In genomic region chr2:51007409-51008250, GRCm38 (mm10) we compare ENCODE assay signal across 25 mouse cellular contexts.
DNase-seq lines count a peak whose midpoint lies in the region; ATAC-seq and TF ChIP-seq lines count a peak whose summit lies in the region.
"Had no signal": no experiment of that assay in that cellular context is flagged by ENCODE, and none has a peak within 500 bp of the region (broad histone marks: within the 10 kb centered on the region; RNA-seq: fewer than 3 reads in every experiment).

No protein-coding gene starts in this region.

- H3K9me3 ChIP-seq in hindbrain, embryonic 12.5 days (replicated peaks), result no peaks in the 10 kb centered on the region
- no peaks in the 10 kb centered on the region for H3K9me3 ChIP-seq in hindbrain, embryonic 13.5 days
- no peaks in the 10 kb centered on the region for H3K9me3 ChIP-seq in ES-E14 (ENCODE audit: control insufficient read depth, insufficient read depth, low read depth, low read length)
- H3K9me3 ChIP-seq: embryonic facial prominence, embryonic 13.5 days; heart, embryonic 10.5 days; limb, embryonic 12.5 days; liver, embryonic 12.5 days; lung, embryonic 15.5 days had no signal

- 50% methylated on average over 11 of the region's 11 CpGs for WGBS in hindbrain, embryonic 12.5 days
- 37% methylated on average over 11 of the region's 11 CpGs for WGBS in hindbrain, embryonic 13.5 days

- no peak for TF ChIP-seq CTCF in brain, embryonic 14.5 days (IDR thresholded peaks at IDR 0.05; ENCODE audit: borderline replicate concordance, extremely low read depth, insufficient read depth, insufficient read length)

- no peaks in the 10 kb centered on the region for H3K27me3 ChIP-seq in hindbrain, embryonic 12.5 days
- H3K27me3 ChIP-seq in hindbrain, embryonic 13.5 days, result no peaks in the 10 kb centered on the region
- H3K27me3 ChIP-seq: CH12.LX; embryonic facial prominence, embryonic 13.5 days; limb, embryonic 12.5 days; liver, embryonic 12.5 days; lung, embryonic 15.5 days had no signal

- in situ Hi-C loops in ES-E14 (cut with MboI; ENCODE audit: low sequenced_read_pairs in 2 of 2, unreplicated experiment in 2 of 2), result no loop called here

- DNase-seq in embryo, embryonic 10 days (ENCODE audit: low spot score), result peak; percentile 26
- no peak for DNase-seq in embryo, embryonic 9.5 days (ENCODE audit: extremely low spot score)
- peak; percentile 42 for DNase-seq in ES-E14 (ENCODE audit: low read depth, low spot score)
- peak; percentile 67 for DNase-seq in brain, embryonic 14.5 days (ENCODE audit: low read depth)
- DNase-seq in thymus, postnatal 25 days, result no peak
- no peak for DNase-seq in heart, postnatal 25 days (ENCODE audit: low spot score)
- DNase-seq: cerebellum, adult 18-20 months; cerebellum, postnatal 36 days; gastrocnemius, postnatal 25 days; heart, postnatal 10 days; kidney, adult 11 months; lung, postnatal 4 days; right cerebral cortex, postnatal 14 days; spleen, adult 18-20 months; thymus, postnatal 36 days had no signal

- no peak overlapping the region for H3K4me3 ChIP-seq in hindbrain, embryonic 12.5 days
- no peak overlapping the region for H3K4me3 ChIP-seq in hindbrain, embryonic 13.5 days
- H3K4me3 ChIP-seq in ES-E14 (ENCODE audit: insufficient read depth in 1 of 2, low read depth in 1 of 2, low read length in 2 of 2, poor library complexity in 1 of 2, severe bottlenecking in 1 of 2), result no peak overlapping the region
- H3K4me3 ChIP-seq: embryonic facial prominence, embryonic 13.5 days; heart, embryonic 10.5 days; limb, embryonic 12.5 days; liver, embryonic 12.5 days; lung, embryonic 15.5 days had no signal

- peak overlapping the region; percentile 13; the same call in 1 of the 2 replicates for H3K27ac ChIP-seq in hindbrain, embryonic 12.5 days
- H3K27ac ChIP-seq in hindbrain, embryonic 13.5 days, result no peak overlapping the region
- H3K27ac ChIP-seq in ES-E14 (ENCODE audit: insufficient read depth, low read depth, low read length, poor library complexity, severe bottlenecking), result no peak overlapping the region; the same call in 1 of the 2 replicates
- H3K27ac ChIP-seq: embryonic facial prominence, embryonic 13.5 days; heart, embryonic 10.5 days; kidney, postnatal 0 days; limb, embryonic 12.5 days; liver, embryonic 12.5 days; lung, embryonic 15.5 days had no signal

- intact Hi-C loops in heart, postnatal 25 days (cut with DNase I), result no loop called here

- no peaks in the 10 kb centered on the region for H3K36me3 ChIP-seq in hindbrain, embryonic 12.5 days
- H3K36me3 ChIP-seq in hindbrain, embryonic 13.5 days, result no peaks in the 10 kb centered on the region
- H3K36me3 ChIP-seq in ES-E14 (ENCODE audit: control insufficient read depth, insufficient read depth, low read length, poor library complexity, severe bottlenecking), result no peaks in the 10 kb centered on the region
- H3K36me3 ChIP-seq: embryonic facial prominence, embryonic 13.5 days; heart, embryonic 10.5 days; limb, embryonic 12.5 days; liver, embryonic 12.5 days; lung, embryonic 15.5 days had no signal

- ATAC-seq in hindbrain, embryonic 12.5 days (ENCODE audit: low FRiP score), result peak; percentile 50; the same call in 1 of the 2 replicates
- ATAC-seq in hindbrain, embryonic 13.5 days (ENCODE audit: low FRiP score), result no peak
- ATAC-seq: activated CD4-positive, CD25-positive, alpha-beta regulatory T cell, adult 4 months; liver, embryonic 12.5 days had no signal

- no peak overlapping the region for H3K4me2 ChIP-seq in hindbrain, embryonic 12.5 days (replicated peaks)
- H3K4me2 ChIP-seq in hindbrain, embryonic 13.5 days, result no peak overlapping the region
- H3K4me2 ChIP-seq: embryonic facial prominence, embryonic 13.5 days; limb, embryonic 12.5 days; liver, embryonic 12.5 days; lung, embryonic 15.5 days had no signal

- no peak overlapping the region for H3K9ac ChIP-seq in hindbrain, embryonic 12.5 days
- no peak overlapping the region for H3K9ac ChIP-seq in hindbrain, embryonic 13.5 days
- H3K9ac ChIP-seq in ES-E14 (ENCODE audit: insufficient read depth, low read depth, low read length, poor library complexity, severe bottlenecking), result no peak overlapping the region
- H3K9ac ChIP-seq: embryonic facial prominence, embryonic 13.5 days; limb, embryonic 12.5 days; liver, embryonic 12.5 days; lung, embryonic 15.5 days had no signal

- H3K4me1 ChIP-seq in hindbrain, embryonic 12.5 days, result peaks cover 4% of the 10 kb centered on the region; the same call in 1 of the 2 replicates
- H3K4me1 ChIP-seq in hindbrain, embryonic 13.5 days (replicated peaks), result 0 out of 2 replicates have a peak, but pooled peaks cover 3% of the 10 kb centered on the region
- peaks cover 2 to 4% of the 10 kb centered on the region in 2 experiments; a peak in 3 of 4 replicates for H3K4me1 ChIP-seq in ES-E14 (ENCODE audit: control insufficient read depth in 2 of 2, insufficient read depth in 2 of 2, low read length in 2 of 2, poor library complexity in 1 of 2)
- H3K4me1 ChIP-seq: heart, embryonic 10.5 days; limb, embryonic 12.5 days; liver, embryonic 12.5 days; lung, embryonic 15.5 days had no signal

- TF ChIP-seq POLR2A in brain, embryonic 14.5 days (IDR thresholded peaks at IDR 0.05; ENCODE audit: borderline replicate concordance, extremely low read depth, insufficient read depth, insufficient read length, poor library complexity, severe bottlenecking), result no peak

TF ChIP-seq in ES-E14, 5 proteins besides CTCF, POLR2A, EP300 and RAD21:
- TF ChIP-seq MAFK (IDR thresholded peaks at IDR 0.05; ENCODE audit: insufficient read depth, low read depth, low read length) (no peak), ZC3H11A (IDR thresholded peaks at IDR 0.05; ENCODE audit: borderline replicate concordance, low read depth, low read length) (no peak), HCFC1 (IDR thresholded peaks at IDR 0.05; ENCODE audit: borderline replicate concordance, insufficient read depth, low read length) (no peak), ZNF384 (IDR thresholded peaks at IDR 0.05; ENCODE audit: low read depth, low read length) (no peak), CHD2 (IDR thresholded peaks at IDR 0.05; ENCODE audit: low read depth, low read length) (no peak)

Comparison
In these comparisons a context has a peak if more than half of its experiments do, and no peak if none do; other contexts are left out.
1. DNase-seq: peak in embryo, embryonic 10 days (single experiment), ES-E14 (single experiment) and brain, embryonic 14.5 days (single experiment); none in embryo, embryonic 9.5 days (single experiment), thymus, postnatal 25 days (single experiment) and heart, postnatal 25 days (single experiment).